20 mouse cellular contexts compared by ENCODE assay signal in genomic region chr17:80760344-80761145, GRCm38 (mm10). TPM values are rescaled to one million over a fixed set of nuclear protein-coding genes. Genes with fewer than 3 reads are reported as not detected.
DNase-seq lines count a peak whose midpoint lies in the region; ATAC-seq lines count a peak whose summit lies in the region.
"Had no signal": no experiment of that assay in that cellular context is flagged by ENCODE, and none has a peak within 500 bp of the region (broad histone marks: within the 10 kb centered on the region; RNA-seq: fewer than 3 reads in every experiment).

No protein-coding gene starts in this region.

- H3K4me2 ChIP-seq in liver, embryonic 12.5 days, result no peak overlapping the region
- H3K4me2 ChIP-seq in liver, embryonic 15.5 days, result no peak overlapping the region
- no peak overlapping the region for H3K4me2 ChIP-seq in midbrain, embryonic 14.5 days (ENCODE audit: low read length)
- H3K4me2 ChIP-seq: embryonic facial prominence, embryonic 12.5 days; midbrain, embryonic 15.5 days; neural tube, embryonic 15.5 days had no signal

- H3K36me3 ChIP-seq in liver, embryonic 12.5 days, result no peaks in the 10 kb centered on the region
- no peaks in the 10 kb centered on the region for H3K36me3 ChIP-seq in liver, embryonic 15.5 days (replicated peaks)
- no peaks in the 10 kb centered on the region for H3K36me3 ChIP-seq in midbrain, embryonic 14.5 days (ENCODE audit: control insufficient read depth, insufficient read depth, low read length)
- H3K36me3 ChIP-seq: embryonic facial prominence, embryonic 12.5 days; midbrain, embryonic 15.5 days; neural tube, embryonic 15.5 days had no signal

- WGBS in liver, embryonic 12.5 days (ENCODE audit: insufficient replicate concordance), result 79% methylated on average over 16 of the region's 16 CpGs
- WGBS in liver, embryonic 15.5 days (ENCODE audit: insufficient replicate concordance), result 74% methylated on average over 16 of the region's 16 CpGs
- 95% methylated on average over 16 of the region's 16 CpGs for WGBS in midbrain, embryonic 14.5 days

- H3K4me3 ChIP-seq in liver, embryonic 12.5 days, result no peak overlapping the region
- no peak overlapping the region for H3K4me3 ChIP-seq in liver, embryonic 15.5 days (replicated peaks)
- H3K4me3 ChIP-seq in midbrain, embryonic 14.5 days (replicated peaks; ENCODE audit: low read depth, low read length), result no peak overlapping the region
- H3K4me3 ChIP-seq: embryonic facial prominence, embryonic 12.5 days; erythroblast, embryonic 14.5 days; midbrain, embryonic 15.5 days; myocyte; neural tube, embryonic 15.5 days had no signal

- no peak overlapping the region for H3K9ac ChIP-seq in liver, embryonic 12.5 days
- no peak overlapping the region for H3K9ac ChIP-seq in liver, embryonic 15.5 days
- no peak overlapping the region for H3K9ac ChIP-seq in midbrain, embryonic 14.5 days (replicated peaks; ENCODE audit: low read length)
- H3K9ac ChIP-seq: embryonic facial prominence, embryonic 12.5 days; midbrain, embryonic 15.5 days; neural tube, embryonic 15.5 days had no signal

- H3K27ac ChIP-seq in liver, embryonic 12.5 days, result no peak overlapping the region
- 0 out of 2 replicates have a peak overlapping the region, but pooled peaks have one; percentile 14 for H3K27ac ChIP-seq in liver, embryonic 15.5 days (replicated peaks)
- H3K27ac ChIP-seq in midbrain, embryonic 14.5 days (replicated peaks; ENCODE audit: low read depth, low read length), result no peak overlapping the region
- H3K27ac ChIP-seq: embryonic facial prominence, embryonic 12.5 days; midbrain, embryonic 15.5 days; neural tube, embryonic 15.5 days had no signal

- no peaks in the 10 kb centered on the region for H3K27me3 ChIP-seq in liver, embryonic 12.5 days (replicated peaks)
- H3K27me3 ChIP-seq in liver, embryonic 15.5 days, result no peaks in the 10 kb centered on the region
- no peaks in the 10 kb centered on the region for H3K27me3 ChIP-seq in midbrain, embryonic 14.5 days (ENCODE audit: control insufficient read depth, insufficient read depth, low read length)
- H3K27me3 ChIP-seq: embryonic facial prominence, embryonic 12.5 days; midbrain, embryonic 15.5 days; neural tube, embryonic 15.5 days had no signal

- H3K4me1 ChIP-seq in liver, embryonic 12.5 days, result peaks cover 16% of the 10 kb centered on the region
- 0 out of 2 replicates have a peak, but pooled peaks cover 5% of the 10 kb centered on the region for H3K4me1 ChIP-seq in liver, embryonic 15.5 days (replicated peaks)
- H3K4me1 ChIP-seq in midbrain, embryonic 14.5 days (ENCODE audit: control insufficient read depth, insufficient read depth, low read length), result peaks cover 6% of the 10 kb centered on the region; the same call in 1 of the 2 replicates
- H3K4me1 ChIP-seq: neural tube, embryonic 15.5 days had no signal

- DNase-seq in layer of hippocampus, adult 11-12 months (ENCODE audit: low spot score), result peak; percentile 15
- DNase-seq in layer of hippocampus, adult 9-10 months (ENCODE audit: low spot score), result no peak
- no peak for DNase-seq in liver
- peak; percentile 29 to 58 for DNase-seq in right cerebral cortex, postnatal 36 days (ENCODE audit: low spot score in 2 of 2)
- DNase-seq in midbrain, embryonic 14.5 days, result no peak
- DNase-seq: cerebellum, adult 9-11 months; gastrocnemius, postnatal 36 days; heart, postnatal 10 days; kidney, postnatal 4 days; thymus, postnatal 25 days had no signal

- no peaks in the 10 kb centered on the region for H3K9me3 ChIP-seq in liver, embryonic 12.5 days (replicated peaks)
- H3K9me3 ChIP-seq in liver, embryonic 15.5 days (replicated peaks), result no peaks in the 10 kb centered on the region
- no peaks in the 10 kb centered on the region for H3K9me3 ChIP-seq in midbrain, embryonic 14.5 days (ENCODE audit: control insufficient read depth, low read length)
- H3K9me3 ChIP-seq: embryonic facial prominence, embryonic 12.5 days; midbrain, embryonic 15.5 days; neural tube, embryonic 15.5 days had no signal

- ATAC-seq in liver, embryonic 12.5 days, result peak; percentile 27; the same call in 1 of the 2 replicates
- ATAC-seq in liver, embryonic 15.5 days (ENCODE audit: insufficient read depth), result peak; percentile 74
- ATAC-seq in midbrain, embryonic 14.5 days (ENCODE audit: low FRiP score, low TSS enrichment), result no peak
- ATAC-seq: forebrain, embryonic 14.5 days; inflammation-experienced regulatory T-cells, adult 6 months; lung, postnatal 0 days; midbrain, embryonic 15.5 days had no signal

RNA-seq across cellular contexts. Expression of gene Map4k3, which starts 32.3 kb away (rescaled TPM):
- polyA plus RNA-seq in liver, embryonic 12.5 days (2016; fragmentation: Nextera tagmentation; extraction: Ambion mirVana), result 5.8 and 6.3 TPM in 2 replicates
- polyA plus RNA-seq in liver, embryonic 15.5 days (2015; fragmentation: Nextera tagmentation; extraction: Ambion mirVana), result 4.1 TPM in 2 replicates
- 32.1 and 39.7 TPM in 2 replicates for polyA plus RNA-seq in midbrain, embryonic 14.5 days (2014; fragmentation: Nextera tagmentation; extraction: Ambion mirVana)
- polyA plus RNA-seq: erythroblast, embryonic 14.5 days had no signal

Comparison
In these comparisons a context has a peak if more than half of its experiments do, and no peak if none do; other contexts are left out.
1. DNase-seq: peak in layer of hippocampus, adult 11-12 months (single experiment) and right cerebral cortex, postnatal 36 days (2 of 2); none in layer of hippocampus, adult 9-10 months (single experiment), liver (single experiment) and midbrain, embryonic 14.5 days (single experiment).